Mouse (Mus musculus) liver, embryonic 16.5 days (tissue): ENCODE data around the gene Erlec1. TPM values are rescaled to one million over a fixed set of nuclear protein-coding genes. Genes with fewer than 3 reads are reported as not detected.

Experiments
- ATAC-seq: fragments of 200-750 bp; cut with Nextera tagmentation; 2 replicates; pipeline ENCODE4 v1.8.0; 2017; ENCODE audit warnings: low read depth, mild to moderate bottlenecking, moderate number of reproducible peaks, moderate library complexity
- H3K27ac ChIP-seq: fragments of 300-500 bp; sonication (generic); 2 replicates; pipeline ENCODE4 v1.5.1; 2014; ENCODE audit warnings: mild to moderate bottlenecking, low read length
- H3K27me3 ChIP-seq: fragments of 300-500 bp; sonication (generic); 2 replicates; pipeline ENCODE4 v1.6.1; 2014; ENCODE audit warnings: low read depth, low read length, mixed read lengths; ENCODE audit not compliant: control insufficient read depth, insufficient read depth
- H3K36me3 ChIP-seq: fragments of 300-500 bp; sonication (generic); 2 replicates; pipeline ENCODE4 v1.6.1; 2014; ENCODE audit warnings: mild to moderate bottlenecking; ENCODE audit not compliant: control insufficient read depth, insufficient read depth
- H3K4me1 ChIP-seq: fragments of 300-500 bp; sonication (generic); 2 replicates; pipeline ENCODE4 v1.6.1; 2014; ENCODE audit warnings: low read depth, low read length, mixed read lengths; ENCODE audit not compliant: control insufficient read depth
- H3K4me2 ChIP-seq: fragments of 300-500 bp; sonication (generic); 2 replicates; pipeline ENCODE4 v1.6.1; 2014; ENCODE audit warnings: low read depth, low read length, mixed read lengths
- H3K4me3 ChIP-seq: fragments of 300-500 bp; sonication (generic); 2 replicates; pipeline ENCODE4 v1.5.1; 2014; ENCODE audit warnings: low read depth, mild to moderate bottlenecking, low read length
- H3K9ac ChIP-seq: fragments of 300-500 bp; sonication (generic); 2 replicates; pipeline ENCODE4 v1.6.1; 2014; ENCODE audit warnings: low read depth, low read length
- H3K9me3 ChIP-seq: fragments of 300-500 bp; sonication (generic); replicated peaks from 2 replicates; pipeline ENCODE4 v1.6.1; 2016; ENCODE audit warnings: low read length; ENCODE audit not compliant: control insufficient read depth
- WGBS: fragments of 180-500 bp; shearing (Covaris S2); extraction: QIAGEN DNeasy Blood & Tissue Kit; methylation state at CpG from one replicate; pipeline ENCODE4 v1.1.7; 2014; ENCODE audit not compliant: insufficient replicate concordance; 5-methylcytosine and 5-hydroxymethylcytosine counted together
- polyA plus RNA-seq: library from polyadenylated mRNA; unstranded; fragments of >200 nt; fragmentation: Nextera tagmentation; extraction: Ambion mirVana; gene quantifications from 2 replicates; pipeline ENCODE4 v1.2.1, GENCODE M21; 2015

Gene Erlec1
- polyA plus RNA-seq, 1 experiment from 2014 or later: 8.5 TPM

GRCm38 (mm10) chr11:30985237-30985636, 31.1 kb upstream of the Erlec1 start:
- Histone ChIP-seq H3K9ac (peak overlapping the region; percentile 68), H3K4me1 (peaks cover 5% of the 10 kb centered on the region), H3K4me3 (peak overlapping the region; percentile 76), H3K9me3 (no peaks in the 10 kb centered on the region), H3K27ac (peak overlapping the region; percentile 12; the same call in 1 of the 2 replicates), H3K27me3 (no peaks in the 10 kb centered on the region), H3K36me3 (peaks cover 10% of the 10 kb centered on the region), H3K4me2 (peak overlapping the region; percentile 42)
- ATAC-seq: no peak
- 28% methylated on average over 2 of the region's 2 CpGs for WGBS

- peak overlapping the region; percentile 96 for H3K9ac ChIP-seq
- WGBS: under 1% methylated on average over 30 of the region's 32 CpGs
- ATAC-seq: peak; percentile 72
- no peaks in the 10 kb centered on the region for H3K27me3 ChIP-seq
- H3K27ac ChIP-seq: peak overlapping the region; percentile 95
- peak overlapping the region; percentile 97 for H3K4me3 ChIP-seq
- H3K4me2 ChIP-seq: peak overlapping the region; percentile 61
- H3K4me1 ChIP-seq: peaks cover 7% of the 10 kb centered on the region
- no peaks in the 10 kb centered on the region for H3K9me3 ChIP-seq
- peaks cover 19% of the 10 kb centered on the region for H3K36me3 ChIP-seq
These were observed 523 bp downstream of the Erlec1 start for GRCm38 (mm10) chr11:30953469-30954154.

- Histone ChIP-seq H3K4me3 (peak overlapping the region; percentile 97), H3K27ac (peak overlapping the region; percentile 95)
These were observed 1.3 kb downstream of the Erlec1 start for GRCm38 (mm10) chr11:30952829-30953228.

GRCm38 (mm10) chr11:30943522-30943921, 10.6 kb downstream of the Erlec1 start:
- 87% methylated on average over 2 of the region's 2 CpGs for WGBS
- ATAC-seq: no peak
- H3K36me3 ChIP-seq: peaks cover 31% of the 10 kb centered on the region
- no peak overlapping the region for H3K4me2 ChIP-seq
- H3K27me3 ChIP-seq: no peaks in the 10 kb centered on the region
- H3K9ac ChIP-seq: no peak overlapping the region
- no peak overlapping the region for H3K4me3 ChIP-seq
- H3K9me3 ChIP-seq: no peaks in the 10 kb centered on the region
- H3K27ac ChIP-seq: no peak overlapping the region
- no peaks in the 10 kb centered on the region for H3K4me1 ChIP-seq

More at GRCm38 (mm10) chr11:30952829-30953228, 1.3 kb downstream of the Erlec1 start:
- Histone ChIP-seq H3K27me3 (no peaks in the 10 kb centered on the region), H3K36me3 (peaks cover 23% of the 10 kb centered on the region), H3K4me1 (peaks cover 7% of the 10 kb centered on the region), H3K9me3 (no peaks in the 10 kb centered on the region), H3K9ac (peak overlapping the region; percentile 96), H3K4me2 (peak overlapping the region; percentile 61)
- peak; percentile 54 for ATAC-seq
- 37% methylated on average over 5 of the region's 5 CpGs for WGBS

- no peak for ATAC-seq
- Histone ChIP-seq H3K27ac (no peak overlapping the region), H3K36me3 (peaks cover 9% of the 10 kb centered on the region), H3K4me1 (no peaks in the 10 kb centered on the region), H3K9me3 (no peaks in the 10 kb centered on the region), H3K27me3 (no peaks in the 10 kb centered on the region), H3K4me2 (no peak overlapping the region), H3K9ac (no peak overlapping the region), H3K4me3 (no peak overlapping the region)
- WGBS: 83% methylated on average over 1 of the region's 1 CpGs
These were observed 25.6 kb downstream of the Erlec1 start for GRCm38 (mm10) chr11:30928498-30928897.

GRCm38 (mm10) chr11:30928079-30928478, 26.1 kb downstream of the Erlec1 start:
- peak; percentile 59; the same call in 1 of the 2 replicates for ATAC-seq
- Histone ChIP-seq H3K4me2 (no peak overlapping the region), H3K9me3 (no peaks in the 10 kb centered on the region)

GRCm38 (mm10) chr11:30923283-30923682, 30.9 kb downstream of the Erlec1 start:
- Histone ChIP-seq H3K4me3 (no peak overlapping the region), H3K4me2 (no peak overlapping the region), H3K9me3 (no peaks in the 10 kb centered on the region), H3K27me3 (no peaks in the 10 kb centered on the region), H3K27ac (no peak overlapping the region), H3K36me3 (no peaks in the 10 kb centered on the region), H3K9ac (no peak overlapping the region), H3K4me1 (no peaks in the 10 kb centered on the region)
- 78% methylated on average over 3 of the region's 3 CpGs for WGBS
- no peak for ATAC-seq

More at GRCm38 (mm10) chr11:30928079-30928478, 26.1 kb downstream of the Erlec1 start:
- Histone ChIP-seq H3K27me3 (no peaks in the 10 kb centered on the region), H3K36me3 (peaks cover 9% of the 10 kb centered on the region), H3K4me3 (no peak overlapping the region), H3K9ac (no peak overlapping the region), H3K4me1 (no peaks in the 10 kb centered on the region), H3K27ac (no peak overlapping the region)

- ATAC-seq: no peak
- no peak overlapping the region for H3K9ac ChIP-seq
- no peak overlapping the region for H3K4me2 ChIP-seq
- 47% methylated on average over 1 of the region's 1 CpGs for WGBS
- no peaks in the 10 kb centered on the region for H3K9me3 ChIP-seq
- H3K4me1 ChIP-seq: no peaks in the 10 kb centered on the region
- H3K4me3 ChIP-seq: no peak overlapping the region
- H3K27ac ChIP-seq: no peak overlapping the region
- no peaks in the 10 kb centered on the region for H3K36me3 ChIP-seq
- H3K27me3 ChIP-seq: no peaks in the 10 kb centered on the region
These were observed 33.5 kb downstream of the Erlec1 start for GRCm38 (mm10) chr11:30920641-30921040.

GRCm38 (mm10) chr11:30912311-30912710, 41.8 kb downstream of the Erlec1 start:
- no peak for ATAC-seq
- no peaks in the 10 kb centered on the region for H3K9me3 ChIP-seq
- no peak overlapping the region for H3K4me2 ChIP-seq
- H3K27me3 ChIP-seq: no peaks in the 10 kb centered on the region
- H3K9ac ChIP-seq: no peak overlapping the region
- 55% methylated on average over 3 of the region's 3 CpGs for WGBS
- no peaks in the 10 kb centered on the region for H3K4me1 ChIP-seq
- no peaks in the 10 kb centered on the region for H3K36me3 ChIP-seq
- H3K27ac ChIP-seq: no peak overlapping the region
- H3K4me3 ChIP-seq: no peak overlapping the region
